Mouse (Mus musculus) ZHBTc4 (cell line): ENCODE results near the gene Obsl1.

Experiments used
- DNase-seq: peaks from one replicate; pipeline ENCODE4 v3.0.0-alpha.2; 2011; ENCODE audit warnings: low read depth, low spot score

Gene Obsl1

GRCm38 (mm10) chr1:75487405-75488161, 18.7 kb downstream of the Obsl1 start:
- peak; percentile 95 for DNase-seq

GRCm38 (mm10) chr1:75487040-75487404, 19.2 kb downstream of the Obsl1 start:
- no peak for DNase-seq

- DNase-seq, result no peak
Measured at GRCm38 (mm10) chr1:75486561-75486960, 19.7 kb downstream of the Obsl1 start.

GRCm38 (mm10) chr1:75480735-75481134, 25.5 kb downstream of the Obsl1 start:
- DNase-seq, result peak; percentile 77

GRCm38 (mm10) chr1:75480036-75480435, 26.2 kb downstream of the Obsl1 start:
- no peak for DNase-seq

- DNase-seq, result no peak
Measured at GRCm38 (mm10) chr1:75479635-75479989, 26.6 kb downstream of the Obsl1 start.

GRCm38 (mm10) chr1:75478916-75479634, 27.2 kb downstream of the Obsl1 start, which contains the start of the genes Chpf and Tmem198:
TSS of gene Chpf (minus strand) at chr1:75479307.
TSS of gene Tmem198 (plus strand) at chr1:75479532.
- peak; percentile 98 for DNase-seq

GRCm38 (mm10) chr1:75478497-75478896, 27.8 kb downstream of the Obsl1 start:
- DNase-seq, result no peak

GRCm38 (mm10) chr1:75477966-75478290, 28.3 kb downstream of the Obsl1 start:
- DNase-seq, result no peak

GRCm38 (mm10) chr1:75477264-75477965, 28.8 kb downstream of the Obsl1 start:
- DNase-seq, result peak; percentile 85

- DNase-seq, result no peak
Measured at GRCm38 (mm10) chr1:75476441-75476840, 29.8 kb downstream of the Obsl1 start.

- DNase-seq, result no peak
Measured at GRCm38 (mm10) chr1:75469287-75469825, 36.9 kb downstream of the Obsl1 start.

GRCm38 (mm10) chr1:75467215-75467927, 38.9 kb downstream of the Obsl1 start:
- DNase-seq, result peak; percentile 89

GRCm38 (mm10) chr1:75463652-75464204, 42.5 kb downstream of the Obsl1 start:
- DNase-seq, result no peak

GRCm38 (mm10) chr1:75462636-75463035, 43.6 kb downstream of the Obsl1 start:
- no peak for DNase-seq

- no peak for DNase-seq
Measured at GRCm38 (mm10) chr1:75460297-75460696, 46.0 kb downstream of the Obsl1 start.

- no peak for DNase-seq
Measured at GRCm38 (mm10) chr1:75458789-75459684, 47.2 kb downstream of the Obsl1 start.

GRCm38 (mm10) chr1:75458025-75458788, 48.0 kb downstream of the Obsl1 start:
- peak; percentile 56 for DNase-seq

GRCm38 (mm10) chr1:75457710-75458024, 48.6 kb downstream of the Obsl1 start:
- DNase-seq, result no peak
